Mouse (Mus musculus) kidney, adult 9 months (tissue): ENCODE data around the gene Cfap221.

Source experiments
- DNase-seq: peaks from one replicate; pipeline ENCODE4 v3.0.0; 2022

Gene Cfap221

GRCm38 (mm10) chr1:119899195-119900123 lies 97.6 kb downstream of the Cfap221 start:
- peak; percentile 30 for DNase-seq

- DNase-seq = peak; percentile 76
These were observed 102.1 kb downstream of the Cfap221 start for GRCm38 (mm10) chr1:119894936-119895335.

GRCm38 (mm10) chr1:119893600-119893999 lies 103.4 kb downstream of the Cfap221 start:
- no peak for DNase-seq

- no peak for DNase-seq
These were observed 104.1 kb downstream of the Cfap221 start for GRCm38 (mm10) chr1:119892933-119893332.

- no peak for DNase-seq
These were observed 105.2 kb downstream of the Cfap221 start for GRCm38 (mm10) chr1:119891865-119892264.

- no peak for DNase-seq
These were observed 105.9 kb downstream of the Cfap221 start for GRCm38 (mm10) chr1:119891149-119891548.

GRCm38 (mm10) chr1:119889347-119889746 lies 107.7 kb downstream of the Cfap221 start:
- no peak for DNase-seq

- DNase-seq = no peak
These were observed 110.7 kb downstream of the Cfap221 start for GRCm38 (mm10) chr1:119886320-119886719.

GRCm38 (mm10) chr1:119884272-119884671 lies 112.8 kb downstream of the Cfap221 start:
- DNase-seq = no peak

GRCm38 (mm10) chr1:119878909-119879308 lies 118.1 kb downstream of the Cfap221 start:
- DNase-seq = no peak

GRCm38 (mm10) chr1:119877469-119877868 lies 119.6 kb downstream of the Cfap221 start:
- DNase-seq = peak; percentile 60
